Mouse (Mus musculus): ENCODE results near the gene C030005K15Rik. TPM values are rescaled to one million over a fixed set of nuclear protein-coding genes. Genes with fewer than 3 reads are reported as not detected.

Gene C030005K15Rik
- total RNA-seq, 1 experiment, result not detected

DNA sequence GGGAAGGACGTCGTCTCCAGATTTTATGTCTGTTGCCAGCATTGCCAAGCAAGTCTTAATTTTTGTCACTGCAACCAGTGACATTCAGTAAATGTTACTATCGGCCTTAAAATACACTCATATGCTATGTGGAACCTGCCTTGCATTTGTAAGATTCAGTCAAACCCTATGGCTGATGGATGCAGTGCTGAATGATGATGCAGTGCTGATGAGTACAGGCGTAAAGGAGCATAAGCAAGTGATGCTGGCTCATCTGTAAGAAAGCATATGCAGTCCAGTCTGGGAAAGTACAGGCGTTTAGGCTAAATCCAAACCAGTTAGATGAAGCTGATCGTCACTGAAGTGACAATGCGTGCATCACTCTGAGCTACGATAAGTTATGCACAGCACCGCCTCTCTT, 3.8 kb downstream of the C030005K15Rik start:
- DNase-seq (ENCODE audit: low read depth, low spot score), result no peak
- H3K36me3 ChIP-seq (ENCODE audit: control insufficient read depth, insufficient read depth, low read length, poor library complexity, severe bottlenecking), result no peaks in the 10 kb centered on the region
- no peaks in the 10 kb centered on the region for H3K4me1 ChIP-seq (ENCODE audit: control insufficient read depth in 2 of 2, insufficient read depth in 2 of 2, low read length in 2 of 2, poor library complexity in 1 of 2)
- no peaks in the 10 kb centered on the region for H3K9me3 ChIP-seq (ENCODE audit: control insufficient read depth, insufficient read depth, low read depth, low read length)
- TF ChIP-seq HCFC1 (IDR thresholded peaks at IDR 0.05; ENCODE audit: borderline replicate concordance, insufficient read depth, low read length), result no peak
- TF ChIP-seq MAFK (IDR thresholded peaks at IDR 0.05; ENCODE audit: insufficient read depth, low read depth, low read length), result no peak
- no peak for TF ChIP-seq ZC3H11A (IDR thresholded peaks at IDR 0.05; ENCODE audit: borderline replicate concordance, low read depth, low read length)
- TF ChIP-seq CHD2 (IDR thresholded peaks at IDR 0.05; ENCODE audit: low read depth, low read length), result no peak
- TF ChIP-seq ZNF384 (IDR thresholded peaks at IDR 0.05; ENCODE audit: low read depth, low read length), result no peak
- H3K9ac ChIP-seq (ENCODE audit: insufficient read depth, low read depth, low read length, poor library complexity, severe bottlenecking), result no peak overlapping the region
- in situ Hi-C loops (cut with MboI; ENCODE audit: low sequenced_read_pairs in 2 of 2, unreplicated experiment in 2 of 2), result no loop called here
- no peak overlapping the region for H3K4me3 ChIP-seq (ENCODE audit: insufficient read depth in 1 of 2, low read depth in 1 of 2, low read length in 2 of 2, poor library complexity in 1 of 2, severe bottlenecking in 1 of 2)
- H3K27ac ChIP-seq (ENCODE audit: insufficient read depth, low read depth, low read length, poor library complexity, severe bottlenecking), result no peak overlapping the region

GRCm38 (mm10) chr10:97720625-97721024, 5.9 kb downstream of the C030005K15Rik start:
- in situ Hi-C loops (cut with MboI; ENCODE audit: low sequenced_read_pairs in 2 of 2, unreplicated experiment in 2 of 2), result no loop called here
- Histone ChIP-seq H3K4me3 (ENCODE audit: insufficient read depth in 1 of 2, low read depth in 1 of 2, low read length in 2 of 2, poor library complexity in 1 of 2, severe bottlenecking in 1 of 2) (no peak overlapping the region), H3K27ac (ENCODE audit: insufficient read depth, low read depth, low read length, poor library complexity, severe bottlenecking) (no peak overlapping the region), H3K4me1 (ENCODE audit: control insufficient read depth in 2 of 2, insufficient read depth in 2 of 2, low read length in 2 of 2, poor library complexity in 1 of 2) (no peaks in the 10 kb centered on the region), H3K36me3 (ENCODE audit: control insufficient read depth, insufficient read depth, low read length, poor library complexity, severe bottlenecking) (no peaks in the 10 kb centered on the region), H3K9me3 (ENCODE audit: control insufficient read depth, insufficient read depth, low read depth, low read length) (no peaks in the 10 kb centered on the region), H3K9ac (ENCODE audit: insufficient read depth, low read depth, low read length, poor library complexity, severe bottlenecking) (no peak overlapping the region)
- no peak for TF ChIP-seq HCFC1 (IDR thresholded peaks at IDR 0.05; ENCODE audit: borderline replicate concordance, insufficient read depth, low read length)
- no peak for TF ChIP-seq MAFK (IDR thresholded peaks at IDR 0.05; ENCODE audit: insufficient read depth, low read depth, low read length)
- DNase-seq (ENCODE audit: low read depth, low spot score), result no peak

- H3K27ac ChIP-seq (ENCODE audit: insufficient read depth, low read depth, low read length, poor library complexity, severe bottlenecking), result no peak overlapping the region
- H3K36me3 ChIP-seq (ENCODE audit: control insufficient read depth, insufficient read depth, low read length, poor library complexity, severe bottlenecking), result no peaks in the 10 kb centered on the region
- no peaks in the 10 kb centered on the region for H3K4me1 ChIP-seq (ENCODE audit: control insufficient read depth in 2 of 2, insufficient read depth in 2 of 2, low read length in 2 of 2, poor library complexity in 1 of 2)
- no peak overlapping the region for H3K9ac ChIP-seq (ENCODE audit: insufficient read depth, low read depth, low read length, poor library complexity, severe bottlenecking)
- no peak for TF ChIP-seq CHD2 (IDR thresholded peaks at IDR 0.05; ENCODE audit: low read depth, low read length)
- no peak for TF ChIP-seq ZNF384 (IDR thresholded peaks at IDR 0.05; ENCODE audit: low read depth, low read length)
- no peak for TF ChIP-seq ZC3H11A (IDR thresholded peaks at IDR 0.05; ENCODE audit: borderline replicate concordance, low read depth, low read length)
- TF ChIP-seq HCFC1 (IDR thresholded peaks at IDR 0.05; ENCODE audit: borderline replicate concordance, insufficient read depth, low read length), result no peak
- no peak for TF ChIP-seq MAFK (IDR thresholded peaks at IDR 0.05; ENCODE audit: insufficient read depth, low read depth, low read length)
- no peak overlapping the region for H3K4me3 ChIP-seq (ENCODE audit: insufficient read depth in 1 of 2, low read depth in 1 of 2, low read length in 2 of 2, poor library complexity in 1 of 2, severe bottlenecking in 1 of 2)
- in situ Hi-C loops (cut with MboI; ENCODE audit: low sequenced_read_pairs in 2 of 2, unreplicated experiment in 2 of 2), result no loop called here
- no peak for DNase-seq (ENCODE audit: low read depth, low spot score)
- H3K9me3 ChIP-seq (ENCODE audit: control insufficient read depth, insufficient read depth, low read depth, low read length), result no peaks in the 10 kb centered on the region
These were observed 8.5 kb downstream of the C030005K15Rik start for GRCm38 (mm10) chr10:97718021-97718420.

DNA sequence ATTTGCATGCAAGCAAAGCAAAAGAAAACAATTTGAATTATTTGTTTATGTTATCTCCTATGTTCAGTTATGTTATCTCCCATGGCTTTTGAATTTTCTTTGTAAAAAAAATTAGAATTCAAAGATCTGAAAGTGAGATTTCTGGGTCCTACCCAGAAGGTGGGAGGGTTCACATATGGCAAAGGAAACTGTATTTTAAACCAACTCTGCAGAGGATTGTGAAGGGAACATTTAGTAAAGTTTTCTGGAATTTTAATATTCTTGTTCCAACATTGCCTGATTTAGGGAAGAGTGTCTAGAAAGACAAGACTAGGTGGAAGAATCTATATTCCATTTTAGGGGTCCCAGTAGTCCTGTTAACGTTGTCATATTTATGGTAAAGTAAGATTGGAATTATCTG, 9.3 kb downstream of the C030005K15Rik start:
- Histone ChIP-seq H3K9me3 (ENCODE audit: control insufficient read depth, insufficient read depth, low read depth, low read length) (no peaks in the 10 kb centered on the region), H3K27ac (ENCODE audit: insufficient read depth, low read depth, low read length, poor library complexity, severe bottlenecking) (no peak overlapping the region), H3K4me1 (ENCODE audit: control insufficient read depth in 2 of 2, insufficient read depth in 2 of 2, low read length in 2 of 2, poor library complexity in 1 of 2) (no peaks in the 10 kb centered on the region), H3K36me3 (ENCODE audit: control insufficient read depth, insufficient read depth, low read length, poor library complexity, severe bottlenecking) (no peaks in the 10 kb centered on the region), H3K4me3 (ENCODE audit: insufficient read depth in 1 of 2, low read depth in 1 of 2, low read length in 2 of 2, poor library complexity in 1 of 2, severe bottlenecking in 1 of 2) (no peak overlapping the region), H3K9ac (ENCODE audit: insufficient read depth, low read depth, low read length, poor library complexity, severe bottlenecking) (no peak overlapping the region)
- no peak for DNase-seq (ENCODE audit: low read depth, low spot score)
- no peak for TF ChIP-seq MAFK (IDR thresholded peaks at IDR 0.05; ENCODE audit: insufficient read depth, low read depth, low read length)
- no peak for TF ChIP-seq ZNF384 (IDR thresholded peaks at IDR 0.05; ENCODE audit: low read depth, low read length)
- TF ChIP-seq CHD2 (IDR thresholded peaks at IDR 0.05; ENCODE audit: low read depth, low read length), result no peak
- no peak for TF ChIP-seq HCFC1 (IDR thresholded peaks at IDR 0.05; ENCODE audit: borderline replicate concordance, insufficient read depth, low read length)
- TF ChIP-seq ZC3H11A (IDR thresholded peaks at IDR 0.05; ENCODE audit: borderline replicate concordance, low read depth, low read length), result no peak
- in situ Hi-C loops (cut with MboI; ENCODE audit: low sequenced_read_pairs in 2 of 2, unreplicated experiment in 2 of 2), result no loop called here

- Histone ChIP-seq H3K4me1 (ENCODE audit: control insufficient read depth in 2 of 2, insufficient read depth in 2 of 2, low read length in 2 of 2, poor library complexity in 1 of 2) (no peaks in the 10 kb centered on the region), H3K27ac (ENCODE audit: insufficient read depth, low read depth, low read length, poor library complexity, severe bottlenecking) (no peak overlapping the region), H3K4me3 (ENCODE audit: insufficient read depth in 1 of 2, low read depth in 1 of 2, low read length in 2 of 2, poor library complexity in 1 of 2, severe bottlenecking in 1 of 2) (no peak overlapping the region), H3K36me3 (ENCODE audit: control insufficient read depth, insufficient read depth, low read length, poor library complexity, severe bottlenecking) (no peaks in the 10 kb centered on the region), H3K9ac (ENCODE audit: insufficient read depth, low read depth, low read length, poor library complexity, severe bottlenecking) (no peak overlapping the region), H3K9me3 (ENCODE audit: control insufficient read depth, insufficient read depth, low read depth, low read length) (no peaks in the 10 kb centered on the region)
- in situ Hi-C loops (cut with MboI; ENCODE audit: low sequenced_read_pairs in 2 of 2, unreplicated experiment in 2 of 2), result no loop called here
- TF ChIP-seq CHD2 (IDR thresholded peaks at IDR 0.05; ENCODE audit: low read depth, low read length) (no peak), ZC3H11A (IDR thresholded peaks at IDR 0.05; ENCODE audit: borderline replicate concordance, low read depth, low read length) (no peak), HCFC1 (IDR thresholded peaks at IDR 0.05; ENCODE audit: borderline replicate concordance, insufficient read depth, low read length) (no peak), MAFK (IDR thresholded peaks at IDR 0.05; ENCODE audit: insufficient read depth, low read depth, low read length) (no peak), ZNF384 (IDR thresholded peaks at IDR 0.05; ENCODE audit: low read depth, low read length) (no peak)
- DNase-seq (ENCODE audit: low read depth, low spot score), result no peak
These were observed 11.2 kb downstream of the C030005K15Rik start for GRCm38 (mm10) chr10:97715289-97715906.

All from ES-E14 (cell line).